Mouse (Mus musculus) heart, embryonic 16.5 days (tissue): Measurements from ENCODE around the gene Rassf5. TPM values are rescaled to one million over a fixed set of nuclear protein-coding genes. Genes with fewer than 3 reads are reported as not detected.
A peak's percentile ranks its signal among the peaks of the same experiment; 100 is the strongest.
"Not testable (repeated sequence)": the region's sequence is repeated elsewhere in the genome, so short reads cannot be mapped to it uniquely, and the experiment has no call there.

Experiments
- ATAC-seq: fragments of 200-750 bp; cut with Nextera tagmentation; replicated peaks from 2 replicates; pipeline ENCODE4 v1.8.0; 2017; ENCODE audit warnings: moderate number of reproducible peaks; ENCODE audit not compliant: insufficient read depth, low FRiP score; ENCODE audit errors: extremely low read depth
- H3K27ac ChIP-seq: fragments of 300-500 bp; sonication (generic); 2 replicates; pipeline ENCODE4 v1.5.1; 2014; ENCODE audit warnings: mild to moderate bottlenecking, low read length, control low read depth, moderate library complexity
- H3K27me3 ChIP-seq: fragments of 300-500 bp; sonication (generic); 2 replicates; pipeline ENCODE4 v1.6.1; 2014; ENCODE audit warnings: low read length, mixed read lengths; ENCODE audit not compliant: control insufficient read depth, insufficient read depth
- H3K36me3 ChIP-seq: fragments of 300-500 bp; sonication (generic); 2 replicates; pipeline ENCODE4 v1.6.1; 2014; ENCODE audit not compliant: control insufficient read depth, insufficient read depth
- H3K4me1 ChIP-seq: fragments of 300-500 bp; sonication (generic); 2 replicates; pipeline ENCODE4 v1.6.1; 2014; ENCODE audit warnings: low read length, mixed read lengths; ENCODE audit not compliant: control insufficient read depth, insufficient read depth
- H3K4me2 ChIP-seq: fragments of 300-500 bp; sonication (generic); 2 replicates; pipeline ENCODE4 v1.6.1; 2014; ENCODE audit warnings: low read depth, mild to moderate bottlenecking, control low read depth, low read length
- H3K4me3 ChIP-seq: fragments of 300-500 bp; sonication (generic); 2 replicates; pipeline ENCODE4 v1.5.1; 2014; ENCODE audit warnings: mild to moderate bottlenecking, control low read depth, low read length
- H3K9ac ChIP-seq: fragments of 300-500 bp; sonication (generic); 2 replicates; pipeline ENCODE4 v1.6.1; 2014; ENCODE audit warnings: low read length, control low read depth
- H3K9me3 ChIP-seq: fragments of 300-500 bp; sonication (generic); replicated peaks from 2 replicates; pipeline ENCODE4 v1.6.1; 2016; ENCODE audit warnings: low read length; ENCODE audit not compliant: control insufficient read depth
- WGBS: fragments of 180-500 bp; shearing (Covaris S2); extraction: QIAGEN DNeasy Blood & Tissue Kit; methylation state at CpG from one replicate; pipeline ENCODE4 v1.1.7; 2014; 5-methylcytosine and 5-hydroxymethylcytosine counted together
- polyA plus RNA-seq: library from polyadenylated mRNA; unstranded; fragments of >200 nt; fragmentation: Nextera tagmentation; extraction: Ambion mirVana; gene quantifications from 2 replicates; pipeline ENCODE4 v1.2.1, GENCODE M21; 2015

Rassf5 gene
- polyA plus RNA-seq, 1 experiment from 2014 or later, result 22.5 TPM

GRCm38 (mm10) chr1:131268776-131269175 is 23.7 kb upstream of the Rassf5 start:
- Histone ChIP-seq H3K4me2 (no peak overlapping the region), H3K4me3 (no peak overlapping the region), H3K9me3 (no peaks in the 10 kb centered on the region), H3K4me1 (no peaks in the 10 kb centered on the region), H3K27ac (no peak overlapping the region), H3K9ac (no peak overlapping the region), H3K27me3 (no peaks in the 10 kb centered on the region), H3K36me3 (no peaks in the 10 kb centered on the region)
- WGBS, result 76% methylated on average over 10 of the region's 10 CpGs
- no peak for ATAC-seq

GRCm38 (mm10) chr1:131263905-131264304 is 18.8 kb upstream of the Rassf5 start:
- ATAC-seq, result no peak
- no peaks in the 10 kb centered on the region for H3K4me1 ChIP-seq
- H3K9ac ChIP-seq, result no peak overlapping the region
- no peaks in the 10 kb centered on the region for H3K9me3 ChIP-seq
- no peaks in the 10 kb centered on the region for H3K36me3 ChIP-seq
- no peak overlapping the region for H3K4me3 ChIP-seq
- H3K4me2 ChIP-seq, result no peak overlapping the region
- H3K27ac ChIP-seq, result no peak overlapping the region
- H3K27me3 ChIP-seq, result no peaks in the 10 kb centered on the region
- WGBS, result 60% methylated on average over 12 of the region's 12 CpGs

- no peak overlapping the region for H3K4me2 ChIP-seq
- no peaks in the 10 kb centered on the region for H3K4me1 ChIP-seq
- H3K27me3 ChIP-seq, result no peaks in the 10 kb centered on the region
- no peaks in the 10 kb centered on the region for H3K36me3 ChIP-seq
- WGBS, result 28% methylated on average over 10 of the region's 10 CpGs
- no peak overlapping the region for H3K9ac ChIP-seq
- no peak for ATAC-seq
- H3K4me3 ChIP-seq, result no peak overlapping the region
- H3K27ac ChIP-seq, result no peak overlapping the region
- H3K9me3 ChIP-seq, result no peaks in the 10 kb centered on the region
Measured at GRCm38 (mm10) chr1:131260309-131260656, 15.2 kb upstream of the Rassf5 start.

GRCm38 (mm10) chr1:131259632-131260308 is 14.7 kb upstream of the Rassf5 start:
- H3K27ac ChIP-seq, result no peak overlapping the region

GRCm38 (mm10) chr1:131257288-131257687 is 12.2 kb upstream of the Rassf5 start:
- WGBS, result 76% methylated on average over 6 of the region's 6 CpGs
- Histone ChIP-seq H3K9me3 (no peaks in the 10 kb centered on the region), H3K4me2 (no peak overlapping the region), H3K9ac (no peak overlapping the region), H3K4me1 (no peaks in the 10 kb centered on the region), H3K27me3 (no peaks in the 10 kb centered on the region), H3K27ac (no peak overlapping the region), H3K36me3 (no peaks in the 10 kb centered on the region), H3K4me3 (no peak overlapping the region)
- no peak for ATAC-seq

More at GRCm38 (mm10) chr1:131259632-131260308, 14.7 kb upstream of the Rassf5 start:
- no peak overlapping the region for H3K4me2 ChIP-seq
- no peak overlapping the region for H3K4me3 ChIP-seq
- WGBS, result 58% methylated on average over 10 of the region's 10 CpGs
- no peak overlapping the region for H3K9ac ChIP-seq
- no peaks in the 10 kb centered on the region for H3K36me3 ChIP-seq
- no peak for ATAC-seq
- no peaks in the 10 kb centered on the region for H3K4me1 ChIP-seq
- H3K27me3 ChIP-seq, result no peaks in the 10 kb centered on the region
- no peaks in the 10 kb centered on the region for H3K9me3 ChIP-seq

- not testable (repeated sequence) for H3K27ac ChIP-seq
Measured at GRCm38 (mm10) chr1:131252516-131253250, 7.6 kb upstream of the Rassf5 start.

GRCm38 (mm10) chr1:131246433-131247395 is 1.7 kb upstream of the Rassf5 start:
- H3K36me3 ChIP-seq, result no peaks in the 10 kb centered on the region
- peak overlapping the region; percentile 35 for H3K4me3 ChIP-seq
- ATAC-seq, result no peak; the same call in 1 of the 2 replicates
- H3K4me1 ChIP-seq, result peaks cover 19% of the 10 kb centered on the region
- H3K4me2 ChIP-seq, result peak overlapping the region; percentile 98
- H3K27ac ChIP-seq, result peak overlapping the region; percentile 19; the same call in 1 of the 2 replicates
- no peaks in the 10 kb centered on the region for H3K9me3 ChIP-seq
- peak overlapping the region; percentile 47 for H3K9ac ChIP-seq
- peaks cover 16% of the 10 kb centered on the region for H3K27me3 ChIP-seq
- WGBS, result 2% methylated on average over 7 of the region's 7 CpGs

More at GRCm38 (mm10) chr1:131252516-131253250, 7.6 kb upstream of the Rassf5 start:
- not testable (repeated sequence) for H3K9me3 ChIP-seq, ATAC-seq, H3K9ac ChIP-seq, H3K27me3 ChIP-seq, H3K36me3 ChIP-seq, H3K4me1 ChIP-seq, H3K4me3 ChIP-seq, H3K4me2 ChIP-seq
- WGBS, result 68% methylated on average over 7 of the region's 7 CpGs

- peaks cover 18% of the 10 kb centered on the region for H3K4me1 ChIP-seq
- H3K27ac ChIP-seq, result no peak overlapping the region
- H3K9me3 ChIP-seq, result no peaks in the 10 kb centered on the region
- H3K36me3 ChIP-seq, result no peaks in the 10 kb centered on the region
- H3K27me3 ChIP-seq, result peaks cover 16% of the 10 kb centered on the region
- H3K4me3 ChIP-seq, result peak overlapping the region; percentile 82
- peak overlapping the region; percentile 85; the same call in 1 of the 2 replicates for H3K9ac ChIP-seq
- WGBS, result 8% methylated on average over 9 of the region's 9 CpGs
- peak overlapping the region; percentile 98 for H3K4me2 ChIP-seq
- peak; percentile 37; the same call in 1 of the 2 replicates for ATAC-seq
Measured at GRCm38 (mm10) chr1:131245926-131246325, 868 bp upstream of the Rassf5 start.
